Mouse (Mus musculus): ENCODE measurements around the gene Lrch2. TPM values are rescaled to one million over a fixed set of nuclear protein-coding genes. Genes with fewer than 3 reads are reported as not detected.

The Lrch2 gene
- not detected for total RNA-seq (2023)

DNA sequence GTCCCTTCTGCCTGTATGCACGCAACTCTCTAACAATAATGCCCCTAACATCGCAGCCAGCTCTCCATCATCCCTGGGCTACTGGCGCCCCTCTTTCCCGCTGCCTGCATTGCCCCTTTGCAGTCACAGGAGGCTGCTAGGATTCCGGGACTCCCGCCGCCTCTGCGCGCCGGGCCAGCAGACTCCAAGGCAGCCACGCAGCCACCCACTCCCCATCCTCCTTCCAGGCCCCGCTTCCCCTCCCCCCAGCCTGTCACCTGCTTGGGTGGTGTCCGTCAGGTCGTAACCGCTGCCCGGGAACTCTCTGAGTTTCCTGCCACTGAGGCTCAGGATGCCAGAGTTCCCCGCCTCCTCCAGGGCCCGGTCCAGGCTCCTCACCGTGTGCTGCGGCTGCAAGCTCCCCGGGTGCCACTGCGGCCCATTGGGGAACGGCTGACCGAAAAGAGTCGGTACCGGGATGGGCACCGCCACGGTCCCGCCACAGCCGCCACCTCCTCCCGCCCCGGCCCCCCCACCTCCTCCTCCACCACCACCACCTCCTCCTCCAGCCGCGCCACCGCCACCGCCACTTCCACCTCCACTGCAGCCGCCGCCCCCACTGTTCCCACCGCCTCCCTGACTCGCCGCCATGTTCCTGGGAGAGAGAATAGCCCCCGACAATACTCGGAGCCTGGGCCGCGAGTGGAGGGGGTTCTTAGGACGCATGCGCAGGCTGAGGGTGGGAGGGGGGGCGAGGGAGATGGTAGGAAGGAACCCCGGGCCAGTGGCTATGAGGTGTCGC is at the start of gene Lrch2:
TSS of gene Lrch2 (minus strand) at position 661 of the 781 bp plus-strand sequence.

DNA sequence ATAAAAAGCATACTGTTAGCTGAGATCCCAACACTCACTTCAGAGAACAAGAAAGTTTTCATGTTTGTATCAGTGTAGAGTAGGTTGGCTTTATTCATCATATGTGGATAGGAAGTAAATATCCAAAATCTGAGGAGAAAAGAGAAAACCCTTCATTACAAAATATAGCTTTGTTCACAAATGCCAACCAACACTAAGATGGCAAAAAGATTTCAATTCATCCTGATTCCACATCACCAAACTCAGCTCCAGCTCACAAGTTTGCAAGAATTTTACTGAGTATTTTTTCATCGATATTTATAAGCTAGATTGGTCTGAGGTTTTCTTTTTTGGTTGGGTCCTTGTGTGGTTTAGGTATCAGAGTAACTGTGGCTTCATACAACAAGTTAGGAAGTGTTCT is 100.3 kb downstream of the Lrch2 start, which contains the start of gene Vmn1r239-ps:
TSS of gene Vmn1r239-ps (minus strand) at position 101 of the 400 bp plus-strand sequence.

DNA sequence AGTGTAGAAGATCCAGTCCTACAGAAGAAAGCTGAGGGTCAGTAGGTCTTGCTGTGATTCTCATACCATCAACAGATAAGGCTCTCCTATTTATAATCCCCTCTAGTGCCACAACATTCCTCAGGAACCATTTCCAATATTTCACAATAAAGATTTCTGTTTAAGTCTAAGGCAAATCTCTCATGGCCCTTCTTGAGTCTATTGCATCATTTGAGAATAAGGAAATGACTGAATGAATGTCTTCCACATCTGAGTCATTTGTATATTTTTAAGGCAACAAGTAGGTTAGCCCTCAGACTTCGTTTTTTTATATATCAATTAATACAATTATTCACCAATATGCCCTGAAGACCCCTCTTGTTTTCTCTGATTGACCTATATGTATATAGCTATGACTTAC is 124.8 kb downstream of the Lrch2 start, which contains the start of gene Il13ra2:
TSS of gene Il13ra2 (minus strand) at position 64 of the 400 bp plus-strand sequence.

Other genes with a start within 250 kb of the Lrch2 start
- gene Il13ra2, start 124.9 kb downstream of the Lrch2 start, total RNA-seq (2023) = not detected
- not detected for gene Vmn1r239-ps, start 100.4 kb downstream of the Lrch2 start, total RNA-seq (2023)
- not detected for gene Gm15128, start 211.9 kb upstream of the Lrch2 start, total RNA-seq (2023)